Mouse (Mus musculus) MEL (cell line): ENCODE data around the gene Cdc42ep5. TPM values are rescaled to one million over a fixed set of nuclear protein-coding genes. Genes with fewer than 3 reads are reported as not detected.

ENCODE experiments used
- DNase-seq: peaks from one replicate; pipeline ENCODE4 v3.0.0; 2011; ENCODE audit warnings: low read depth, low spot score
- H3K27ac ChIP-seq: 2 replicates; pipeline ENCODE4 v1.5.1; 2012; ENCODE audit warnings: low read depth, mild to moderate bottlenecking, control low read depth, low read length, moderate library complexity; ENCODE audit not compliant: control insufficient read depth
- H3K27me3 ChIP-seq, 2 experiments: fragments of 150-350 bp in 1 of 2; sonication (generic) in 1 of 2; 2 replicates each; pipeline ENCODE4 v1.6.1; 2012; ENCODE audit warnings: low read length in 2 of 2, mild to moderate bottlenecking in 2 of 2, improper control_type of control experiment in 1 of 2, moderate library complexity in 1 of 2; ENCODE audit not compliant: insufficient read depth in 2 of 2, control insufficient read depth in 1 of 2
- H3K36me3 ChIP-seq, 2 experiments: 2 replicates each; pipeline ENCODE4 v1.6.1; 2012 to 2014; ENCODE audit warnings: low read length in 2 of 2, improper control_type of control experiment in 1 of 2, inconsistent platforms in 1 of 2, mild to moderate bottlenecking in 1 of 2; ENCODE audit not compliant: insufficient read depth in 2 of 2, control insufficient read depth in 1 of 2
- H3K4me1 ChIP-seq, 2 experiments: fragments of 150-350 bp in 1 of 2; sonication (generic) in 1 of 2; 2 replicates each; pipeline ENCODE4 v1.6.1; 2012; ENCODE audit warnings: low read length in 2 of 2, improper control_type of control experiment in 1 of 2, mild to moderate bottlenecking in 1 of 2; ENCODE audit not compliant: insufficient read depth in 2 of 2, control insufficient read depth in 1 of 2
- H3K4me3 ChIP-seq, 2 experiments: fragments of 150-350 bp in 1 of 2; sonication (generic) in 1 of 2; 2 replicates each; pipeline ENCODE4 v1.5.1; 2012; ENCODE audit warnings: low read depth in 2 of 2, low read length in 2 of 2, mild to moderate bottlenecking in 2 of 2, moderate library complexity in 2 of 2, control low read depth in 1 of 2, improper control_type of control experiment in 1 of 2; ENCODE audit not compliant: control insufficient read depth in 1 of 2, insufficient read depth in 1 of 2
- H3K79me2 ChIP-seq: 2 replicates; pipeline ENCODE4 v1.6.1; 2012; ENCODE audit warnings: mild to moderate bottlenecking, low read length, moderate library complexity; ENCODE audit not compliant: control insufficient read depth, poor library complexity, insufficient read depth
- H3K9ac ChIP-seq: 2 replicates; pipeline ENCODE4 v1.6.1; 2012; ENCODE audit warnings: low read depth, mild to moderate bottlenecking, control low read depth, low read length, moderate library complexity; ENCODE audit not compliant: control insufficient read depth, poor library complexity, severe bottlenecking
- H3K9me3 ChIP-seq: fragments of 150-350 bp; sonication (generic); replicated peaks from 2 replicates; pipeline ENCODE4 v1.6.1; 2012; ENCODE audit warnings: mild to moderate bottlenecking, low read length, improper control_type of control experiment, moderate library complexity; ENCODE audit not compliant: insufficient read depth
- CHD2 ChIP-seq: IDR thresholded peaks from 2 replicates; pipeline ENCODE4 v1.6.1; 2011; ENCODE audit warnings: low read length, improper control_type of control experiment
- CTCF ChIP-seq, 3 experiments: IDR thresholded peaks in 2 of 3; conservative IDR thresholded peaks in 1 of 3; 2 replicates each; pipeline ENCODE4 v1.5.1; 2011 to 2012; ENCODE audit warnings: low read length in 3 of 3, low read depth in 2 of 3, mild to moderate bottlenecking in 2 of 3, improper control_type of control experiment in 1 of 3, inconsistent platforms in 1 of 3, mixed read lengths in 1 of 3, moderate library complexity in 1 of 3; ENCODE audit not compliant: control insufficient read depth in 1 of 3, insufficient read depth in 1 of 3, poor library complexity in 1 of 3, severe bottlenecking in 1 of 3
- ETS1 ChIP-seq: IDR thresholded peaks from 2 replicates; pipeline ENCODE4 v1.6.1; 2012; ENCODE audit warnings: low read depth, mild to moderate bottlenecking, inconsistent platforms, low read length, improper control_type of control experiment, moderate library complexity
- GABPA ChIP-seq: IDR thresholded peaks from 2 replicates; pipeline ENCODE4 v1.6.1; 2012; ENCODE audit warnings: low read depth, mild to moderate bottlenecking, inconsistent platforms, low read length, improper control_type of control experiment, moderate library complexity
- GATA1 ChIP-seq: IDR thresholded peaks from 2 replicates; pipeline ENCODE4 v1.6.1; 2011; ENCODE audit warnings: low read depth, low read length, improper control_type of control experiment
- HCFC1 ChIP-seq: IDR thresholded peaks from 2 replicates; pipeline ENCODE4 v1.6.1; 2012; ENCODE audit warnings: low read depth, mild to moderate bottlenecking, inconsistent platforms, low read length, improper control_type of control experiment, moderate library complexity
- MAX ChIP-seq: IDR thresholded peaks from 2 replicates; pipeline ENCODE4 v1.6.1; 2011; ENCODE audit warnings: low read length, improper control_type of control experiment
- MEF2A ChIP-seq: IDR thresholded peaks from 2 replicates; pipeline ENCODE4 v1.6.1; 2014; ENCODE audit warnings: low read depth, mild to moderate bottlenecking, inconsistent platforms, low read length, improper control_type of control experiment; ENCODE audit not compliant: poor library complexity, insufficient replicate concordance, severe bottlenecking; ENCODE audit errors: extremely low read depth
- MXI1 ChIP-seq: IDR thresholded peaks from 2 replicates; pipeline ENCODE4 v1.6.1; 2011; ENCODE audit warnings: mild to moderate bottlenecking, low read depth, low read length, improper control_type of control experiment
- MYB ChIP-seq: IDR thresholded peaks from 2 replicates; pipeline ENCODE4 v1.6.1; 2011; ENCODE audit warnings: mild to moderate bottlenecking, low read depth, low read length, improper control_type of control experiment
- NELFE ChIP-seq: IDR thresholded peaks from 2 replicates; pipeline ENCODE4 v1.6.1; 2011; ENCODE audit warnings: low read depth, low read length, improper control_type of control experiment
- NRF1 ChIP-seq: IDR thresholded peaks from 2 replicates; pipeline ENCODE4 v1.6.1; 2014; ENCODE audit warnings: low read depth, mild to moderate bottlenecking, inconsistent platforms, low read length, improper control_type of control experiment, moderate library complexity; ENCODE audit not compliant: poor library complexity, insufficient read depth, severe bottlenecking
- RAD21 ChIP-seq: IDR thresholded peaks from 2 replicates; pipeline ENCODE4 v1.6.1; 2011; ENCODE audit warnings: mild to moderate bottlenecking, low read depth, low read length, improper control_type of control experiment
- RCOR1 ChIP-seq: IDR thresholded peaks from 2 replicates; pipeline ENCODE4 v1.6.1; 2012; ENCODE audit warnings: low read depth, mild to moderate bottlenecking, inconsistent platforms, low read length, improper control_type of control experiment
- SMC3 ChIP-seq: IDR thresholded peaks from 2 replicates; pipeline ENCODE4 v1.6.1; 2011; ENCODE audit warnings: low read depth, low read length, improper control_type of control experiment
- TAL1 ChIP-seq: IDR thresholded peaks from 2 replicates; pipeline ENCODE4 v1.6.1; 2012; ENCODE audit warnings: mild to moderate bottlenecking, inconsistent platforms, low read length, moderate library complexity, mixed read lengths
- UBTF ChIP-seq: IDR thresholded peaks from 2 replicates; pipeline ENCODE4 v1.6.1; 2012; ENCODE audit warnings: low read depth, mild to moderate bottlenecking, inconsistent platforms, low read length, improper control_type of control experiment, moderate library complexity, borderline replicate concordance; ENCODE audit not compliant: insufficient read depth
- polyA plus RNA-seq, 2 experiments: library from polyadenylated mRNA; stranded (reverse) in 1 of 2; unstranded in 1 of 2; fragments of >175 nt in 1 of 2; fragments of >200 nt in 1 of 2; gene quantifications; 2 replicates each; pipeline versions ENCODE4 v1.2.1 to v1.2.4; 2012; ENCODE audit warnings: low replicate concordance in 2 of 2, low read depth in 1 of 2; ENCODE audit not compliant: insufficient read length in 2 of 2, insufficient read depth in 1 of 2, missing spikeins in 1 of 2
- total RNA-seq: library from RNA; depleted of rRNA; stranded (reverse); fragments of 300-350 nt; gene quantifications from 2 replicates; pipeline ENCODE4 v1.2.3, GENCODE M21; 2012

The Cdc42ep5 gene
- total and polyA plus RNA-seq, 3 experiments: 0.24 TPM; not detected in 2

GRCm38 (mm10) chr7:4145552-4146190 is 19.0 kb downstream of the Cdc42ep5 start:
- TF ChIP-seq RCOR1 (no peak), MXI1 (no peak), NRF1 (no peak), MEF2A (no peak), SMC3 (peak; percentile 59), CTCF (IDR thresholded peaks at IDR 0.05 in 2 of 3, conservative IDR thresholded peaks at IDR 0.05 in 1 of 3; ENCODE audit: control insufficient read depth in 1 of 3, insufficient read depth in 1 of 3, low read depth in 2 of 3, low read length in 3 of 3, poor library complexity in 1 of 3, severe bottlenecking in 1 of 3) (peak; percentile 74 to 90 (median 76)), ETS1 (no peak), RAD21 (peak; percentile 51), CHD2 (no peak), UBTF (no peak), NELFE (no peak), HCFC1 (no peak)
- TF ChIP-seq, all 39 proteins: peak for 3
- Histone ChIP-seq H3K27me3 (no peaks in the 10 kb centered on the region), H3K36me3 (peaks cover 3 to 5% of the 10 kb centered on the region in 2 experiments; a peak in 2 of 4 replicates), H3K4me3 (no peak overlapping the region), H3K79me2 (peaks cover 4% of the 10 kb centered on the region; the same call in 1 of the 2 replicates), H3K4me1 (peaks cover 0 to 5% of the 10 kb centered on the region in 2 experiments; a peak in 1 of 4 replicates), H3K9ac (no peak overlapping the region), H3K9me3 (no peaks in the 10 kb centered on the region), H3K27ac (no peak overlapping the region)
- DNase-seq: peak; percentile 62

GRCm38 (mm10) chr7:4144766-4145551 is 19.7 kb downstream of the Cdc42ep5 start:
- Histone ChIP-seq H3K4me3 (no peak overlapping the region), H3K27me3 (no peaks in the 10 kb centered on the region), H3K4me1 (peaks cover 0 to 5% of the 10 kb centered on the region in 2 experiments; a peak in 1 of 4 replicates), H3K9ac (no peak overlapping the region), H3K79me2 (peaks cover 4% of the 10 kb centered on the region; the same call in 1 of the 2 replicates), H3K27ac (no peak overlapping the region), H3K36me3 (peaks cover 3 to 5% of the 10 kb centered on the region in 2 experiments; a peak in 2 of 4 replicates), H3K9me3 (no peaks in the 10 kb centered on the region)
- DNase-seq: no peak
- TF ChIP-seq HCFC1 (no peak), TAL1 (no peak), NELFE (no peak), GATA1 (no peak), GABPA (no peak), MYB (no peak), CHD2 (no peak), UBTF (no peak), RCOR1 (no peak), MEF2A (no peak), MAX (no peak)
